Mouse (Mus musculus): ENCODE measurements around the gene Flad1. TPM values are rescaled to one million over a fixed set of nuclear protein-coding genes. Genes with fewer than 3 reads are reported as not detected.

Flad1 gene
- polyA plus RNA-seq, 1 experiment from 2014 or later = 30.3 TPM

- peaks cover 26% of the 10 kb centered on the region for H3K27me3 ChIP-seq
- H3K4me1 ChIP-seq = peaks cover 46% of the 10 kb centered on the region
- H3K4me2 ChIP-seq (replicated peaks) = peak overlapping the region; percentile 97
- ATAC-seq (ENCODE audit: insufficient number of reproducible peaks, insufficient read depth, low FRiP score, low TSS enrichment) = peak; percentile 94
- peak overlapping the region; percentile 68; the same call in 1 of the 2 replicates for H3K27ac ChIP-seq
- H3K9ac ChIP-seq = peak overlapping the region; percentile 58; the same call in 1 of the 2 replicates
- WGBS = under 1% methylated on average over 15 of the region's 15 CpGs
- no peaks in the 10 kb centered on the region for H3K9me3 ChIP-seq
- no peaks in the 10 kb centered on the region for H3K36me3 ChIP-seq
- peak overlapping the region; percentile 50 for H3K4me3 ChIP-seq
Observed at GRCm38 (mm10) chr3:89393605-89394004, 18.1 kb downstream of the Flad1 start.

- Histone ChIP-seq H3K27me3 (peaks cover 26% of the 10 kb centered on the region), H3K9me3 (no peaks in the 10 kb centered on the region), H3K4me1 (peaks cover 46% of the 10 kb centered on the region), H3K27ac (no peak overlapping the region), H3K4me3 (peak overlapping the region; percentile 50), H3K4me2 (replicated peaks) (peak overlapping the region; percentile 97), H3K9ac (no peak overlapping the region), H3K36me3 (no peaks in the 10 kb centered on the region)
- under 1% methylated on average over 17 of the region's 24 CpGs for WGBS
- ATAC-seq (ENCODE audit: insufficient number of reproducible peaks, insufficient read depth, low FRiP score, low TSS enrichment) = no peak
Observed at GRCm38 (mm10) chr3:89392871-89393311, 18.8 kb downstream of the Flad1 start.

GRCm38 (mm10) chr3:89391663-89392511 lies 19.8 kb downstream of the Flad1 start:
- ATAC-seq (ENCODE audit: insufficient number of reproducible peaks, insufficient read depth, low FRiP score, low TSS enrichment) = no peak
- Histone ChIP-seq H3K9me3 (no peaks in the 10 kb centered on the region), H3K4me2 (replicated peaks) (peak overlapping the region; percentile 97), H3K27ac (no peak overlapping the region), H3K36me3 (no peaks in the 10 kb centered on the region), H3K27me3 (peaks cover 26% of the 10 kb centered on the region), H3K4me3 (peak overlapping the region; percentile 50), H3K4me1 (peaks cover 54% of the 10 kb centered on the region), H3K9ac (peak overlapping the region; percentile 53)
- under 1% methylated on average over 56 of the region's 56 CpGs for WGBS

GRCm38 (mm10) chr3:89390699-89391662 lies 20.7 kb downstream of the Flad1 start:
- H3K27me3 ChIP-seq = peaks cover 26% of the 10 kb centered on the region
- WGBS = 6% methylated on average over 19 of the region's 19 CpGs
- H3K4me3 ChIP-seq = peak overlapping the region; percentile 50
- peak overlapping the region; percentile 97 for H3K4me2 ChIP-seq (replicated peaks)
- H3K27ac ChIP-seq = no peak overlapping the region
- no peaks in the 10 kb centered on the region for H3K36me3 ChIP-seq
- peak overlapping the region; percentile 53 for H3K9ac ChIP-seq
- ATAC-seq (ENCODE audit: insufficient number of reproducible peaks, insufficient read depth, low FRiP score, low TSS enrichment) = no peak
- H3K4me1 ChIP-seq = peaks cover 60% of the 10 kb centered on the region
- H3K9me3 ChIP-seq = no peaks in the 10 kb centered on the region

- H3K4me3 ChIP-seq = no peak overlapping the region
- ATAC-seq (ENCODE audit: insufficient number of reproducible peaks, insufficient read depth, low FRiP score, low TSS enrichment) = no peak
Observed at GRCm38 (mm10) chr3:89390111-89390515, 21.6 kb downstream of the Flad1 start.

GRCm38 (mm10) chr3:89388901-89389740 lies 22.5 kb downstream of the Flad1 start:
- H3K4me3 ChIP-seq = no peak overlapping the region
- no peak for ATAC-seq (ENCODE audit: insufficient number of reproducible peaks, insufficient read depth, low FRiP score, low TSS enrichment)
- no peak overlapping the region for H3K4me2 ChIP-seq (replicated peaks)
- H3K27me3 ChIP-seq = peaks cover 26% of the 10 kb centered on the region
- H3K36me3 ChIP-seq = no peaks in the 10 kb centered on the region
- H3K4me1 ChIP-seq = peaks cover 52% of the 10 kb centered on the region
- 75% methylated on average over 5 of the region's 6 CpGs for WGBS
- H3K9me3 ChIP-seq = no peaks in the 10 kb centered on the region
- no peak overlapping the region for H3K9ac ChIP-seq
- H3K27ac ChIP-seq = no peak overlapping the region

More at GRCm38 (mm10) chr3:89390111-89390515, 21.6 kb downstream of the Flad1 start:
- Histone ChIP-seq H3K4me1 (peaks cover 54% of the 10 kb centered on the region), H3K27ac (no peak overlapping the region), H3K9ac (no peak overlapping the region), H3K27me3 (peaks cover 26% of the 10 kb centered on the region), H3K36me3 (no peaks in the 10 kb centered on the region), H3K4me2 (replicated peaks) (no peak overlapping the region; the same call in 1 of the 2 replicates), H3K9me3 (no peaks in the 10 kb centered on the region)
- WGBS = 68% methylated on average over 5 of the region's 5 CpGs

DNA sequence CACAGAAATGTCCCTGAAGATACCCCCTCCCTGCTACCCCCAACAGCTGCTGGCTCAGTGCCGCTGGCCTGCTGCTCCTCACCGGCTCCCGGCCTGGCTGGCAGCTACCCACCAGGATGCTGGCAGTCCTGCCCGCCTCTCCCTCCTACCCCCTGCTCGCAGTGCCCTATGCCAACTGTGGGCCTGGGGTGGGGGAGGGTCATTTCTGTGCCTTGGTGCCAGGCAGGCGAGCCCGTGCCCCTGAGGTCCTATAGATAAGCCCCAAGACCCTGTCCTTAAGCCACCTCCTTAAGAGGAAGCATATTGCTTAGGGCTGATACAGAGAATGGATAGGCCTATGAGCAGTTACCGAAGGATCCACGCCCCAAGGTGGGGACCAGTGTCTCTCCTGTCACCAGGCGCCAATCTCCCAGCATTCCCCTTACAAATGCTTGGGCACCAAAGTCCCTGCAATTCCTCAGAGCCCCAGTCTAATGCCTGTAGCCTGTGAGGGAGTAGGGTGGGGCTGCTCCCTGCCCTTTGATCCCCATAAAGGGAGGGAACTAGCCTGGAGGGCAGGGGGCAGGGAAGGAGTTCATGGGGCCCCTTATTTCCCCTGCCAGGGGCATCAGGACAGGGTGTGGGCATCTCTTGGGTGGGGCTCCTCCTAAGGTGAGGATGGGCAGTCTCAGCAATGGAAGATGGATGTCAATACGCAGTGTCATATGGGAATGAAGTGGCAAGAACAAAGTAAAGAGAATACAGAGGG lies 23.4 kb downstream of the Flad1 start:
- H3K4me3 ChIP-seq = no peak overlapping the region
- peaks cover 52% of the 10 kb centered on the region for H3K4me1 ChIP-seq
- H3K4me2 ChIP-seq (replicated peaks) = no peak overlapping the region
- ATAC-seq (ENCODE audit: insufficient number of reproducible peaks, insufficient read depth, low FRiP score, low TSS enrichment) = no peak
- WGBS = 69% methylated on average over 11 of the region's 11 CpGs
- H3K9me3 ChIP-seq = no peaks in the 10 kb centered on the region
- H3K27ac ChIP-seq = no peak overlapping the region
- no peaks in the 10 kb centered on the region for H3K36me3 ChIP-seq
- peaks cover 26% of the 10 kb centered on the region for H3K27me3 ChIP-seq
- no peak overlapping the region for H3K9ac ChIP-seq

- H3K9ac ChIP-seq = no peak overlapping the region
- H3K4me2 ChIP-seq (replicated peaks) = no peak overlapping the region
- peaks cover 21% of the 10 kb centered on the region for H3K27me3 ChIP-seq
- no peaks in the 10 kb centered on the region for H3K9me3 ChIP-seq
- no peak overlapping the region for H3K27ac ChIP-seq
- H3K4me3 ChIP-seq = no peak overlapping the region
- H3K4me1 ChIP-seq = peaks cover 46% of the 10 kb centered on the region
- no peaks in the 10 kb centered on the region for H3K36me3 ChIP-seq
- no peak for ATAC-seq (ENCODE audit: insufficient number of reproducible peaks, insufficient read depth, low FRiP score, low TSS enrichment)
- 76% methylated on average over 11 of the region's 11 CpGs for WGBS
Observed at GRCm38 (mm10) chr3:89387632-89388031, 24.0 kb downstream of the Flad1 start.

DNA sequence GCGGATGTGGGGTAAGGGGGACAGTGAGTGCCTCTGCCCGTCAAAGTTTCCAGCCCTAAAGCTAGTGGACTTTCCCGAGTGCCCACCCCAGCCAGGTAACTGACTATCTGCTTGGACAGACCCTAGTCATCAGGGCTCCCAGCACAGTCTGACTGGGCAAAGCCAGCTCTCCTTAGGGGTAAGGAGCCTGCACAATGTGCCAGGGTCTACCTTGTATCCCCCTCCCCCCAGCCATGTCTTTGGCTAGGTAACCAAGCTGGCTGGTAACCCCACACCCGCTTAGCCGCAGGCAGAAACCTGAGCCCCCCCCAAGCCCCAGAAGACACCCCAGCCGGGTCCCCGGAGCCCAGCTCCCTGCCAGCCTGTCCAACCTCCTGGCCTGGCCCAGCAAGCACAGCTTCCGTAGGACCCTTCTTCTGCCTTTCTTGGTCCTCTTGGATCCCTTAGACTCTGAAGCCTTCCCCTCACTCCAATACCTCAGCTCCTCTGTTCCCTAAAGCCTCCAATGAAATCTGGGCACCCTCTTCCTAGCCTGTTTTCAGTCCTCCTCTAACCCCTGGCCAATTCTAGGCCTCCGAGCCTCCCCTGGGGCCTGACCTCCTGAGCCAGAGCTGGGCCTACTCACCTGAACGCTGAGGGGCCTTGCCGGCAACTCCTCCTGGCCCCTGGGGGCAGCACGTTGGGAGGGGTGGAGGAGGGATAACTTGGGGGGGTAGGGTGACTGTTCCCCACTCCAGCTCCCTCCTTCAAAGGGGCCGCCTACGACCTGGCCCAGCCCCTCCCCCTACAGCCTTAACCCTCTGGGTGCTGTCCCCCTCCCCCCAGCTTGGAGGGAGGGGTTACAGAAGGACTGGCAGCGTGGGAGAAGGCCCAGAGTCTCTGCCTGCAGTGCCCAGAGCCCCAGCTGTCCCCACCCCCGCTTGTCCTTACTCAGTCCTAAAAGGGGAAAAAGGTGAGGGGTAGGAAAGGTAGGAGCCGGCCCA lies 24.9 kb downstream of the Flad1 start:
- 39% methylated on average over 17 of the region's 17 CpGs for WGBS
- Histone ChIP-seq H3K27ac (no peak overlapping the region), H3K9ac (0 out of 2 replicates have a peak overlapping the region, but pooled peaks have one; percentile 15), H3K9me3 (no peaks in the 10 kb centered on the region), H3K27me3 (peaks cover 12% of the 10 kb centered on the region), H3K4me3 (no peak overlapping the region), H3K4me2 (replicated peaks) (peak overlapping the region; percentile 5; the same call in 1 of the 2 replicates), H3K4me1 (peaks cover 39% of the 10 kb centered on the region), H3K36me3 (no peaks in the 10 kb centered on the region)
- no peak for ATAC-seq (ENCODE audit: insufficient number of reproducible peaks, insufficient read depth, low FRiP score, low TSS enrichment)
